Mouse (Mus musculus): ENCODE data around the gene Hsd17b14. TPM values are rescaled to one million over a fixed set of nuclear protein-coding genes. Genes with fewer than 3 reads are reported as not detected.

Hsd17b14 gene
- polyA plus RNA-seq, 1 experiment from 2014 or later: not detected

DNA sequence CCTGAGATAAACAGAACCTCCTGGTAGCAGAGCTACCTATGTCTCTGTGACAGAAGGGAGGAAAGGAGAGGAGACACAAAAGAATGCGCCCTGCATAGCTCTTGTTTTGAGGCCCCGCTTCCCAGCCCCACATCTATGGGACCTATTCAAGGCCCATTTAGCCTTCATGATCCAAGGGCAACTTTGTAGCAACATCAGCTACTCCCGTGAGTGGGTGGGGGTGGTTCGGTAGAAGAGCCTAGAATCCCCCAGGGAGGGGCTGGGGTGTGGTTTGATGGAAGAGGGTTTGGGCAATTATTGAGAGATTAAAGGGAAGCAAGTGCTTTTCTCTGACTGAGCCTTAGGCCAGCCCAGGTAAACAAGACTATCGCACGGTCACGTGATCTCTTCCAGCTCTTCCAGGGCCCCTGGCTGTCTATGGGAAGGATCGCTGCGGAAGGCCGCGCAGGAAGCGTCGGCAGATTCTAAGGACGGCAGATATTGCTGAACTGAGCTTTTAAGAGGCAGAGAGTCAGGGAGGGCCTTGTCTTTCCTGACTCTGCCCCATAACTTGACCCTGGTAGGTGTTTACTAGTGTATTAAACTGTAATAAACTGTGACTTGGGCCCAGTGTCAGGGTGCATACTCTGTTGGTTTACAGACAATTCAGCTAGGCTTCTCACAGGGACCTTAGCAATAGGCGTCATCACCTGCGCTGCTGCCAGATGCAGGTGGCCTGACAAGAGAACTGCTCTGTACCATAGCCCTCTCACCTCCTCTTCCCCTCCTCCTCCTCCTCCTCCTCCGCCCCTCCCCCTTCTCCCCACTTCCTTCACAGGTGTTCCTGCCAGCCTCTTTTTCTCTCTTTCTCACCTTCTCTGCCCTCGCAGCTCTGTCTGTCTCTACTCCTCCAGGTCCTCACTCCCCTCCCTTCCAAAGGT lies 44.5 kb downstream of the Hsd17b14 start:
- 57% methylated on average over 18 of the region's 18 CpGs for WGBS
- Histone ChIP-seq H3K4me3 (replicated peaks; ENCODE audit: low read depth, low read length) (no peak overlapping the region), H3K4me1 (ENCODE audit: control insufficient read depth, insufficient read depth, low read length) (no peaks in the 10 kb centered on the region), H3K27me3 (ENCODE audit: control insufficient read depth, insufficient read depth, low read length) (no peaks in the 10 kb centered on the region), H3K9ac (replicated peaks; ENCODE audit: low read length) (no peak overlapping the region), H3K36me3 (ENCODE audit: control insufficient read depth, insufficient read depth, low read length) (no peaks in the 10 kb centered on the region), H3K4me2 (ENCODE audit: low read length) (no peak overlapping the region), H3K27ac (replicated peaks; ENCODE audit: low read depth, low read length) (no peak overlapping the region), H3K9me3 (ENCODE audit: control insufficient read depth, low read length) (no peaks in the 10 kb centered on the region)
- ATAC-seq (ENCODE audit: low FRiP score, low TSS enrichment) (no peak), DNase-seq (no peak)

DNA sequence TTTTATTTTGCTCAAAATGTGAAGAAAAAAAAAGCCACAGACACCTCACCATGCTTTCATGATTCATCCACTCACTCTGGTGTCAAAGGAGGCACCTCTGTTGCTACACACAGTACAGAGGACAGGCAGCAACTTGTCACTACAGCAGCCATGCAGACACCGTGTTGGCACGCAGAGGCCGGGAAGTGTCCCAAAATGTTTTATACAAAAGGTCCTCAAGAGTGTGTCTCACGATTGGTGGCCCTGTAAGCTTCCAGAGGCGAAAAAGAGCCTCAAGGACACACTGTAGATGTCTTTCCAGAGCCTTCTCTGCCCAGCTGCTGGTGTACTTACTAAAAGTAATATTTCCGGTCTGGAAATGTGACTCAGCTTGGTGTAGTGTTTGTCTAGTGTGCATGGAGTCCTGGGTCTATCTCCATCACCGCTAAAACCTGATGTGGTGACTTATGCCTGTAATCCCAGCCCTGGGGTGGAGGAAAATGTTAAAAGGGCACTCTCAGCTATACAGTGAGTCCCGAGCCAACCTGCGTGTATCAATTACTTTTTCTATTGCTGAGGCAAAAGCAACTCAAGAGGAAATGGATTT lies 51.1 kb downstream of the Hsd17b14 start:
- Histone ChIP-seq H3K9me3 (ENCODE audit: control insufficient read depth, low read length) (no peaks in the 10 kb centered on the region), H3K9ac (replicated peaks; ENCODE audit: low read length) (no peak overlapping the region), H3K27me3 (ENCODE audit: control insufficient read depth, insufficient read depth, low read length) (no peaks in the 10 kb centered on the region), H3K4me2 (ENCODE audit: low read length) (no peak overlapping the region), H3K4me1 (ENCODE audit: control insufficient read depth, insufficient read depth, low read length) (no peaks in the 10 kb centered on the region), H3K27ac (replicated peaks; ENCODE audit: low read depth, low read length) (no peak overlapping the region), H3K4me3 (replicated peaks; ENCODE audit: low read depth, low read length) (no peak overlapping the region), H3K36me3 (ENCODE audit: control insufficient read depth, insufficient read depth, low read length) (no peaks in the 10 kb centered on the region)
- DNase-seq: no peak
- ATAC-seq (ENCODE audit: low FRiP score, low TSS enrichment): no peak
- 81% methylated on average over 9 of the region's 9 CpGs for WGBS

DNA sequence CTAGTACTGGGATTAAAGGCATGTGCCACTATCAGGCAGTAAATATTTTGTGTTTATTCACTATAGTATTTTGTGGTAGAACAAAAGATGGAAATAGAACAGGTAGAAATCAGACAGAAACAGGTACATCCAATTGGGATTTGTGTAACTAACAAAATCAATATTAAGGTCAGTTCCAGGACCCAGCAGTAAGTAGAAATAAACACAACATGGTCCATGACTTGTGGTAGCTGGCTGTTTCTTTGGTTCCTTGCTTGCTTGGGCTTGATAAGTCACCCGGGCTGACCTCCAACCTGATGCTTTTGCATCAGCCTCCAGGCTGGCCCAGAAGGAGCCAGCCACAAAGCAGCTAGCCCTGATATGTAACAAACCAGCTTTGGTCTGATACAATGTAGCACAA lies 54.8 kb downstream of the Hsd17b14 start:
- ATAC-seq (ENCODE audit: low FRiP score, low TSS enrichment) (no peak), DNase-seq (no peak)
- H3K9ac ChIP-seq (replicated peaks; ENCODE audit: low read length): no peak overlapping the region
- no peak overlapping the region for H3K4me3 ChIP-seq (replicated peaks; ENCODE audit: low read depth, low read length)
- no peak overlapping the region for H3K4me2 ChIP-seq (ENCODE audit: low read length)
- 71% methylated on average over 1 of the region's 1 CpGs for WGBS
- no peak overlapping the region for H3K27ac ChIP-seq (replicated peaks; ENCODE audit: low read depth, low read length)
- no peaks in the 10 kb centered on the region for H3K9me3 ChIP-seq (ENCODE audit: control insufficient read depth, low read length)
- no peaks in the 10 kb centered on the region for H3K4me1 ChIP-seq (ENCODE audit: control insufficient read depth, insufficient read depth, low read length)
- no peaks in the 10 kb centered on the region for H3K27me3 ChIP-seq (ENCODE audit: control insufficient read depth, insufficient read depth, low read length)
- H3K36me3 ChIP-seq (ENCODE audit: control insufficient read depth, insufficient read depth, low read length): no peaks in the 10 kb centered on the region

DNA sequence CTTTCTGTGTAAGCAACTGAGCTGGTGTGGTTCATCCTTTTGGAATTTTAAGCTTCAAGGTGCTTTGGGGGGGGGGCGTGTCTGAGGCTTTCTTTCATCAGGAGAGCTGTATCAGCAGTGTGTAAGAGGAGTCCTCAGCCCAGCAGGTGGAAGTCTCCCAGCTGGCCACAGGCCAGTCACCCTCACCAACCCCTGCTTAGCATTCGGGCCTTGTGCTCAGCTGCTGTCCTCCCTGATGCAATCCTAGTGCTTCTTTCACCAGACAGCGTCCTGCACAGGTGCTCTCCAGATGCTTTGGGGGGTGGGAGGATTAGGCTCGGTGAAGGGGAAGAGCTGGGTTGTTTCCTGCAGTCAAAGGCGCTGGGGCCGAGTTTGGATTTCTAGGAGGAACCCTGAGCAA lies 61.6 kb downstream of the Hsd17b14 start:
- WGBS: 19% methylated on average over 6 of the region's 6 CpGs
- no peak for ATAC-seq (ENCODE audit: low FRiP score, low TSS enrichment)
- DNase-seq: no peak
- Histone ChIP-seq H3K27me3 (ENCODE audit: control insufficient read depth, insufficient read depth, low read length) (peaks cover 25% of the 10 kb centered on the region), H3K4me1 (ENCODE audit: control insufficient read depth, insufficient read depth, low read length) (no peaks in the 10 kb centered on the region), H3K9ac (replicated peaks; ENCODE audit: low read length) (no peak overlapping the region), H3K4me2 (ENCODE audit: low read length) (no peak overlapping the region), H3K36me3 (ENCODE audit: control insufficient read depth, insufficient read depth, low read length) (no peaks in the 10 kb centered on the region), H3K27ac (replicated peaks; ENCODE audit: low read depth, low read length) (no peak overlapping the region), H3K4me3 (replicated peaks; ENCODE audit: low read depth, low read length) (no peak overlapping the region), H3K9me3 (ENCODE audit: control insufficient read depth, low read length) (no peaks in the 10 kb centered on the region)

DNA sequence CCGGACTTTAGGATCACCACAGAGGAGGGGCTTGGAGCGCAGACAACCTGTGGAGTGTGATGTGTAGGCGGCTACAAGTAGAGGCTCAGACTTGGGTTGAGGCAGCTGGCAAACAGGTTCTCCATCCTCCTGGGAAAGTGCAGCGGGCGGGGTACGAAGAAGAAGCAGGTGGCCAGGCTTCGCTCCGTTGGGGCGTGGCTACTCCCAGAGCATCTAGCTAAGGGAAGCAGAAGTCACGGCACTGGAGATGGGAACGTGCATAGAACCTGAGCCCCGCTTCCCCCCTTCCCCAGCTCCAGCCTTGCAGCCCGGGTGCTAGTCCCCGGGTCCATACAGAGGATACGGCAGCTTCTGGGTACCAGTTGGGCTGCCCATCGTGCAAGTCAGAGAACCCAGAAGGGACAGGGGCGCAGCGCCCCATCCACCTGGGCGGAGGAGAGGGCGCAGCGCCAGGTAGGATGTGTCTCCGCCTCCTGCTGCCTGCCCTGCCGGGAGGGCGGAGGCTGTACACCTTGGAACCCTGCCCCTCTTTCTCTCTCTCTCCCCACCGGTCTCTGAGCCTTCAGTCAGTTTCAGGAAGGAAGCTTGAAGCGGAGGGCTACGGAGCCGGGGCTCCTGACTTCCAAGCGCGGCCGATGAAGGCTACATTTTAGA lies 62.5 kb downstream of the Hsd17b14 start, which contains the start of gene Fut1:
Gene Fut1, plus strand, starts transcription at position 248 of the 654 bp plus-strand sequence.
- ATAC-seq (ENCODE audit: low FRiP score, low TSS enrichment): no peak
- no peak for DNase-seq
- Histone ChIP-seq H3K27me3 (ENCODE audit: control insufficient read depth, insufficient read depth, low read length) (peaks cover 25% of the 10 kb centered on the region), H3K4me1 (ENCODE audit: control insufficient read depth, insufficient read depth, low read length) (no peaks in the 10 kb centered on the region), H3K4me3 (replicated peaks; ENCODE audit: low read depth, low read length) (no peak within 1 kb of the TSS), H3K9ac (replicated peaks; ENCODE audit: low read length) (no peak within 1 kb of the TSS), H3K36me3 (ENCODE audit: control insufficient read depth, insufficient read depth, low read length) (no peaks in the 10 kb centered on the region), H3K4me2 (ENCODE audit: low read length) (peak within 1 kb of the TSS; percentile 22; the same call in 1 of the 2 replicates), H3K27ac (replicated peaks; ENCODE audit: low read depth, low read length) (no peak within 1 kb of the TSS), H3K9me3 (ENCODE audit: control insufficient read depth, low read length) (no peaks in the 10 kb centered on the region)
- 7% methylated on average over 31 of the region's 31 CpGs for WGBS

Other genes starting within 250 kb of the Hsd17b14 start
- 8.4 and 9.5 TPM in 2 replicates for gene Trpm4, start 221.1 kb upstream of the Hsd17b14 start, polyA plus RNA-seq (2014; fragmentation: Nextera tagmentation; extraction: Ambion mirVana)
- gene Hrc, start 219.6 kb upstream of the Hsd17b14 start, polyA plus RNA-seq (2014; fragmentation: Nextera tagmentation; extraction: Ambion mirVana): not detected in 2 replicates
- gene Ppfia3, start 187.9 kb upstream of the Hsd17b14 start, polyA plus RNA-seq (2014; fragmentation: Nextera tagmentation; extraction: Ambion mirVana): 26.9 and 28.0 TPM in 2 replicates
- gene Lin7b, start 184.3 kb upstream of the Hsd17b14 start, polyA plus RNA-seq (2014; fragmentation: Nextera tagmentation; extraction: Ambion mirVana): 11.6 and 26.5 TPM in 2 replicates
- gene Snrnp70, start 159.2 kb upstream of the Hsd17b14 start, polyA plus RNA-seq (2014; fragmentation: Nextera tagmentation; extraction: Ambion mirVana): 80.6 and 135 TPM in 2 replicates
- gene Kcna7, start 149.2 kb upstream of the Hsd17b14 start, polyA plus RNA-seq (2014; fragmentation: Nextera tagmentation; extraction: Ambion mirVana): not detected in 2 replicates
- not detected in 2 replicates for gene Ntf5, start 141.2 kb upstream of the Hsd17b14 start, polyA plus RNA-seq (2014; fragmentation: Nextera tagmentation; extraction: Ambion mirVana)
- 0.34 TPM in 1 of 2 replicates, not detected in the other for gene Lhb, start 134.1 kb upstream of the Hsd17b14 start, polyA plus RNA-seq (2014; fragmentation: Nextera tagmentation; extraction: Ambion mirVana)
- 15.5 TPM in 2 replicates for gene Gys1, start 120.0 kb upstream of the Hsd17b14 start, polyA plus RNA-seq (2014; fragmentation: Nextera tagmentation; extraction: Ambion mirVana)
- gene Ruvbl2, start 116.8 kb upstream of the Hsd17b14 start, polyA plus RNA-seq (2014; fragmentation: Nextera tagmentation; extraction: Ambion mirVana): 110 and 114 TPM in 2 replicates
- 5,898 and 6,785 TPM in 2 replicates for gene Ftl1, start 95.0 kb upstream of the Hsd17b14 start, polyA plus RNA-seq (2014; fragmentation: Nextera tagmentation; extraction: Ambion mirVana)
- gene Bax, start 88.0 kb upstream of the Hsd17b14 start, polyA plus RNA-seq (2014; fragmentation: Nextera tagmentation; extraction: Ambion mirVana): 107 and 182 TPM in 2 replicates
- gene Tulp2, start 73.0 kb upstream of the Hsd17b14 start, polyA plus RNA-seq (2014; fragmentation: Nextera tagmentation; extraction: Ambion mirVana): 0.13 and 0.32 TPM in 2 replicates
- not detected in 2 replicates for gene Gm45808, start 68.1 kb upstream of the Hsd17b14 start, polyA plus RNA-seq (2014; fragmentation: Nextera tagmentation; extraction: Ambion mirVana)
- 3.1 and 3.2 TPM in 2 replicates for gene Dhdh, start 66.1 kb upstream of the Hsd17b14 start, polyA plus RNA-seq (2014; fragmentation: Nextera tagmentation; extraction: Ambion mirVana)
- gene Nucb1, start 44.5 kb upstream of the Hsd17b14 start, polyA plus RNA-seq (2014; fragmentation: Nextera tagmentation; extraction: Ambion mirVana): 86.5 and 89.5 TPM in 2 replicates
- gene Ppp1r15a, start 28.6 kb upstream of the Hsd17b14 start, polyA plus RNA-seq (2014; fragmentation: Nextera tagmentation; extraction: Ambion mirVana): 9.5 and 10.2 TPM in 2 replicates
- gene Plekha4, start 28.6 kb upstream of the Hsd17b14 start, polyA plus RNA-seq (2014; fragmentation: Nextera tagmentation; extraction: Ambion mirVana): 0.53 and 0.77 TPM in 2 replicates
- 14.9 and 16.9 TPM in 2 replicates for gene Bcat2, start 15.3 kb downstream of the Hsd17b14 start, polyA plus RNA-seq (2014; fragmentation: Nextera tagmentation; extraction: Ambion mirVana)
- not detected in 2 replicates for gene Fgf21, start 60.6 kb downstream of the Hsd17b14 start, polyA plus RNA-seq (2014; fragmentation: Nextera tagmentation; extraction: Ambion mirVana)
- gene Fut1, start 62.4 kb downstream of the Hsd17b14 start, polyA plus RNA-seq (2014; fragmentation: Nextera tagmentation; extraction: Ambion mirVana): not detected in 2 replicates
- not detected in 2 replicates for gene Izumo1, start 66.9 kb downstream of the Hsd17b14 start, polyA plus RNA-seq (2014; fragmentation: Nextera tagmentation; extraction: Ambion mirVana)
- 12.3 and 14.9 TPM in 2 replicates for gene Rasip1, start 72.6 kb downstream of the Hsd17b14 start, polyA plus RNA-seq (2014; fragmentation: Nextera tagmentation; extraction: Ambion mirVana)
- 3.0 and 4.3 TPM in 2 replicates for gene Mamstr, start 85.1 kb downstream of the Hsd17b14 start, polyA plus RNA-seq (2014; fragmentation: Nextera tagmentation; extraction: Ambion mirVana)
- gene Fut2, start 111.5 kb downstream of the Hsd17b14 start, polyA plus RNA-seq (2014; fragmentation: Nextera tagmentation; extraction: Ambion mirVana): 0.11 and 0.12 TPM in 2 replicates
- gene Ntn5, start 129.1 kb downstream of the Hsd17b14 start, polyA plus RNA-seq (2014; fragmentation: Nextera tagmentation; extraction: Ambion mirVana): 0.30 TPM in 1 of 2 replicates, not detected in the other
- 0.21 TPM in 1 of 2 replicates, not detected in the other for gene Sec1, start 139.5 kb downstream of the Hsd17b14 start, polyA plus RNA-seq (2014; fragmentation: Nextera tagmentation; extraction: Ambion mirVana)
- 28.1 and 49.1 TPM in 2 replicates for gene Car11, start 144.9 kb downstream of the Hsd17b14 start, polyA plus RNA-seq (2014; fragmentation: Nextera tagmentation; extraction: Ambion mirVana)
- gene Dbp, start 150.2 kb downstream of the Hsd17b14 start, polyA plus RNA-seq (2014; fragmentation: Nextera tagmentation; extraction: Ambion mirVana): 1.9 and 4.3 TPM in 2 replicates
- gene Rpl18, start 160.6 kb downstream of the Hsd17b14 start, polyA plus RNA-seq (2014; fragmentation: Nextera tagmentation; extraction: Ambion mirVana): 631 and 710 TPM in 2 replicates
- gene Sphk2, start 163.1 kb downstream of the Hsd17b14 start, polyA plus RNA-seq (2014; fragmentation: Nextera tagmentation; extraction: Ambion mirVana): 17.2 and 19.2 TPM in 2 replicates
- gene Fam83e, start 166.3 kb downstream of the Hsd17b14 start, polyA plus RNA-seq (2014; fragmentation: Nextera tagmentation; extraction: Ambion mirVana): 0.46 and 0.90 TPM in 2 replicates
- not detected in 2 replicates for gene Spaca4, start 170.9 kb downstream of the Hsd17b14 start, polyA plus RNA-seq (2014; fragmentation: Nextera tagmentation; extraction: Ambion mirVana)
- 25.2 and 30.2 TPM in 2 replicates for gene Lmtk3, start 228.8 kb downstream of the Hsd17b14 start, polyA plus RNA-seq (2014; fragmentation: Nextera tagmentation; extraction: Ambion mirVana)
- gene Sult2b1, start 229.8 kb downstream of the Hsd17b14 start, polyA plus RNA-seq (2014; fragmentation: Nextera tagmentation; extraction: Ambion mirVana): 5.2 and 8.5 TPM in 2 replicates

All from midbrain, embryonic 14.5 days (tissue).